Mouse (Mus musculus): ENCODE data around the gene Atxn1. TPM values are rescaled to one million over a fixed set of nuclear protein-coding genes. Genes with fewer than 3 reads are reported as not detected.
A peak's percentile ranks its signal among the peaks of the same experiment; 100 is the strongest.

Gene Atxn1
- polyA plus RNA-seq, 1 experiment from 2014 or later = 1.7 TPM

GRCm38 (mm10) chr13:45582294-45582693, 382.5 kb downstream of the Atxn1 start:
- Histone ChIP-seq H3K9me3 (replicated peaks) (no peaks in the 10 kb centered on the region), H3K36me3 (no peaks in the 10 kb centered on the region), H3K9ac (no peak overlapping the region), H3K4me2 (no peak overlapping the region), H3K4me1 (no peaks in the 10 kb centered on the region), H3K4me3 (no peak overlapping the region), H3K27ac (no peak overlapping the region), H3K27me3 (replicated peaks) (no peaks in the 10 kb centered on the region)
- 82% methylated on average over 12 of the region's 12 CpGs for WGBS (ENCODE audit: insufficient replicate concordance)
- no peak for ATAC-seq

GRCm38 (mm10) chr13:45579751-45580150, 385.1 kb downstream of the Atxn1 start:
- ATAC-seq = no peak
- WGBS (ENCODE audit: insufficient replicate concordance) = 70% methylated on average over 3 of the region's 3 CpGs
- Histone ChIP-seq H3K9ac (no peak overlapping the region), H3K4me2 (no peak overlapping the region), H3K4me3 (no peak overlapping the region), H3K36me3 (no peaks in the 10 kb centered on the region), H3K27ac (no peak overlapping the region), H3K4me1 (no peaks in the 10 kb centered on the region), H3K27me3 (replicated peaks) (no peaks in the 10 kb centered on the region), H3K9me3 (replicated peaks) (no peaks in the 10 kb centered on the region)

- Histone ChIP-seq H3K9ac (no peak overlapping the region), H3K9me3 (replicated peaks) (no peaks in the 10 kb centered on the region), H3K4me1 (no peaks in the 10 kb centered on the region), H3K36me3 (no peaks in the 10 kb centered on the region), H3K27ac (no peak overlapping the region), H3K4me3 (no peak overlapping the region), H3K27me3 (replicated peaks) (no peaks in the 10 kb centered on the region), H3K4me2 (no peak overlapping the region)
- 38% methylated on average over 2 of the region's 2 CpGs for WGBS (ENCODE audit: insufficient replicate concordance)
- ATAC-seq = no peak
Observed at GRCm38 (mm10) chr13:45577784-45578183, 387.0 kb downstream of the Atxn1 start.

GRCm38 (mm10) chr13:45577366-45577765, 387.4 kb downstream of the Atxn1 start:
- Histone ChIP-seq H3K9ac (no peak overlapping the region), H3K27me3 (replicated peaks) (no peaks in the 10 kb centered on the region), H3K4me3 (no peak overlapping the region), H3K36me3 (no peaks in the 10 kb centered on the region), H3K27ac (no peak overlapping the region), H3K4me2 (no peak overlapping the region), H3K9me3 (replicated peaks) (no peaks in the 10 kb centered on the region), H3K4me1 (peaks cover 4% of the 10 kb centered on the region)
- 61% methylated on average over 5 of the region's 5 CpGs for WGBS (ENCODE audit: insufficient replicate concordance)
- ATAC-seq = no peak

- H3K4me2 ChIP-seq = no peak overlapping the region
- ATAC-seq = no peak
- WGBS (ENCODE audit: insufficient replicate concordance) = 74% methylated on average over 4 of the region's 4 CpGs
Observed at GRCm38 (mm10) chr13:45576185-45576584, 388.6 kb downstream of the Atxn1 start.

DNA sequence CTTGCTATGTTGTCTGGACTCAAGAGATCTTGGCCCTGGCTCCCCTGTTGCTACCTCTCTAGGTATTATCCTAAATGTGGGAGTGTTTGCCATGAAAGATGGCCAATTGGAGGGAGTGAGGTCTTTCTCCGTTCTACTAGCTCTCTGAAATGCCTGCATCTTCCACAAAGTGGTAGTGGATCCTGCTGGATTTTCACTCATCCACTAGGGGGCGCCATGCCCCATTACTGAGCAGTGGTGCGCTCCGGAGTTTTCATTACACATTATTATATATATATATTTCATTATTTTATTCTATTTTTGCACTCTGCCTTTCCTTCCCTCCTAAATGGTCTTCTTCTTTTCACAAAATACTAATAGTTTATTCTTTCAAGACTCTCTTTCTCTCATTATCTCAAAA, 392.0 kb downstream of the Atxn1 start:
- Histone ChIP-seq H3K9me3 (replicated peaks) (no peaks in the 10 kb centered on the region), H3K4me3 (no peak overlapping the region), H3K27me3 (replicated peaks) (no peaks in the 10 kb centered on the region), H3K36me3 (0 out of 2 replicates have a peak, but pooled peaks cover 4% of the 10 kb centered on the region), H3K4me2 (no peak overlapping the region), H3K4me1 (peaks cover 14% of the 10 kb centered on the region), H3K9ac (no peak overlapping the region), H3K27ac (0 out of 2 replicates have a peak overlapping the region, but pooled peaks have one; percentile 10)
- 23% methylated on average over 4 of the region's 4 CpGs for WGBS (ENCODE audit: insufficient replicate concordance)
- no peak for ATAC-seq

More at GRCm38 (mm10) chr13:45576185-45576584, 388.6 kb downstream of the Atxn1 start:
- H3K4me1 ChIP-seq = peaks cover 14% of the 10 kb centered on the region
- H3K4me3 ChIP-seq = no peak overlapping the region
- H3K9ac ChIP-seq = no peak overlapping the region
- H3K9me3 ChIP-seq (replicated peaks) = no peaks in the 10 kb centered on the region
- no peaks in the 10 kb centered on the region for H3K36me3 ChIP-seq
- H3K27ac ChIP-seq = no peak overlapping the region
- H3K27me3 ChIP-seq (replicated peaks) = no peaks in the 10 kb centered on the region

GRCm38 (mm10) chr13:45571795-45572262, 393.0 kb downstream of the Atxn1 start:
- no peak overlapping the region; the same call in 1 of the 2 replicates for H3K27ac ChIP-seq
- peaks cover 14% of the 10 kb centered on the region; the same call in 1 of the 2 replicates for H3K36me3 ChIP-seq
- peaks cover 14% of the 10 kb centered on the region for H3K4me1 ChIP-seq
- 4% methylated on average over 6 of the region's 6 CpGs for WGBS (ENCODE audit: insufficient replicate concordance)
- H3K9me3 ChIP-seq (replicated peaks) = no peaks in the 10 kb centered on the region
- H3K27me3 ChIP-seq (replicated peaks) = no peaks in the 10 kb centered on the region
- H3K4me2 ChIP-seq = peak overlapping the region; percentile 45
- H3K9ac ChIP-seq = peak overlapping the region; percentile 36; the same call in 1 of the 2 replicates
- no peak overlapping the region for H3K4me3 ChIP-seq
- peak; percentile 78 for ATAC-seq

DNA sequence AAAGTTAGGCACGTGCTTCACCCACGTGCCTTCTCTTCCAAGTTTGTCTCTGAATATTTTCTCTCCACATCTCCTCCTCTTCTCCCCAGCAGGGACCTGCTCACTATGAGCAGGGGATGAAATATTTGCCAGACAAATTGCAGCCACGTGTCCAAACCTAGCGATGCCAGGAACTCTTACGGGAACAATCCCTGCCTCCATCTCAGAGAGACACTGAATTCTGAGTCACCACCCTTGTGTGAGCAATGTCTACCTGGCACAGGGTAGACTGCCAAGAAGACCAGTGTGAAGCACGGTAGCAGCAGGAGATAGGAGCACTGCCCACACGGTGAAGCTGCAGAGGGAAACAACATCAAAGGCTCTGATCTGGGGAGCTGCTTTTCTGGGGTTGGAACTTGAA, 394.9 kb downstream of the Atxn1 start:
- ATAC-seq = no peak
- H3K36me3 ChIP-seq = peaks cover 17% of the 10 kb centered on the region; the same call in 1 of the 2 replicates
- no peak overlapping the region for H3K27ac ChIP-seq
- no peak overlapping the region for H3K4me2 ChIP-seq
- H3K4me3 ChIP-seq = no peak overlapping the region
- H3K27me3 ChIP-seq (replicated peaks) = no peaks in the 10 kb centered on the region
- WGBS (ENCODE audit: insufficient replicate concordance) = 68% methylated on average over 7 of the region's 7 CpGs
- H3K9me3 ChIP-seq (replicated peaks) = no peaks in the 10 kb centered on the region
- no peak overlapping the region for H3K9ac ChIP-seq
- peaks cover 14% of the 10 kb centered on the region for H3K4me1 ChIP-seq

DNA sequence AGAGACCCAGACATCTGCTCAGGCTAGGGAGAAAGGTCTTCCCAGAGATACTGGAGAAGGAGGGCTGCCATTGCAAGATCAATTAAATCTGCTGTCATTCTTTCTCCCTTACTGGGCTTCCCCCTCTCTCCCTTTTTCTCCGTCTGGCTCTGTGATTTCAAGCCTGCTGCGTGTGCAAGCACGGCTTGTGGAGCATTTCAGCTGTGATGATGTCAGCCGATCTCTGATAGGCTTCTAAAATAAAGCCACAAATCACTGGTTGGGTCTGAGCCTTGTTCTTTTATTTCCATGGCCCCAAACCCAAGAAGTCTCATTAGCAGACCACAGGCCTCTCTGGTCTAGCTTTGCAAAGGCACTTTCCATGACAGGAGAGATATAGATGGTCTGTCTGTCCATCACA, 399.9 kb downstream of the Atxn1 start:
- ATAC-seq = no peak
- WGBS (ENCODE audit: insufficient replicate concordance) = 64% methylated on average over 4 of the region's 4 CpGs

DNA sequence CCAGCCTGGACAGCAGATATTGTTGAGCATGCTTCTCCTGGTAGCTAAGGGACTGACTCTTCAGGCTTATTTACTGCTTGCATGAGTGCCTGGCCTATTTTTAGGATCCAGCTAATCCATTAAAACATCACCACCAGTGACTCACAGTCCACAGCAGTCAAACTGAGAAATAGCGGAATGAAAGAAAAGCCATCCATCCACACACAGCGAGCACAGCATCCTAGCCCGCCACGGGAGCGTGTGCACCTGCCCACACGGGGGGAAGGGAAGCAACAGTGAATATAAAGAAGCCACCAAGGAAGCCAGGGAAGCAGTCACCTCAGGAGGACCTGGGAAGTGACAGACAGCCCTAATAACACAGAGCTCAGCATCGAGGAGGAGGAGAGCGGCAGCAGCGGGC, 402.8 kb downstream of the Atxn1 start:
- Histone ChIP-seq H3K4me2 (no peak overlapping the region), H3K9ac (no peak overlapping the region), H3K4me1 (peaks cover 29% of the 10 kb centered on the region), H3K9me3 (replicated peaks) (no peaks in the 10 kb centered on the region), H3K27me3 (replicated peaks) (no peaks in the 10 kb centered on the region), H3K4me3 (no peak overlapping the region), H3K27ac (no peak overlapping the region), H3K36me3 (peaks cover 5% of the 10 kb centered on the region; the same call in 1 of the 2 replicates)
- 76% methylated on average over 9 of the region's 9 CpGs for WGBS (ENCODE audit: insufficient replicate concordance)
- ATAC-seq = no peak

More for the DNA sequence above, 399.9 kb downstream of the Atxn1 start:
- H3K4me3 ChIP-seq = no peak overlapping the region
- no peak overlapping the region for H3K4me2 ChIP-seq
- H3K27ac ChIP-seq = no peak overlapping the region
- no peak overlapping the region for H3K9ac ChIP-seq
- H3K9me3 ChIP-seq (replicated peaks) = no peaks in the 10 kb centered on the region
- H3K36me3 ChIP-seq = peaks cover 17% of the 10 kb centered on the region; the same call in 1 of the 2 replicates
- peaks cover 4% of the 10 kb centered on the region for H3K4me1 ChIP-seq
- H3K27me3 ChIP-seq (replicated peaks) = no peaks in the 10 kb centered on the region

- no peak for ATAC-seq
- Histone ChIP-seq H3K4me1 (peaks cover 29% of the 10 kb centered on the region), H3K9ac (no peak overlapping the region), H3K4me3 (no peak overlapping the region), H3K27me3 (replicated peaks) (no peaks in the 10 kb centered on the region), H3K4me2 (no peak overlapping the region), H3K36me3 (no peaks in the 10 kb centered on the region), H3K27ac (no peak overlapping the region), H3K9me3 (replicated peaks) (no peaks in the 10 kb centered on the region)
- WGBS (ENCODE audit: insufficient replicate concordance) = 63% methylated on average over 7 of the region's 7 CpGs
Observed at GRCm38 (mm10) chr13:45560543-45560942, 404.3 kb downstream of the Atxn1 start.

DNA sequence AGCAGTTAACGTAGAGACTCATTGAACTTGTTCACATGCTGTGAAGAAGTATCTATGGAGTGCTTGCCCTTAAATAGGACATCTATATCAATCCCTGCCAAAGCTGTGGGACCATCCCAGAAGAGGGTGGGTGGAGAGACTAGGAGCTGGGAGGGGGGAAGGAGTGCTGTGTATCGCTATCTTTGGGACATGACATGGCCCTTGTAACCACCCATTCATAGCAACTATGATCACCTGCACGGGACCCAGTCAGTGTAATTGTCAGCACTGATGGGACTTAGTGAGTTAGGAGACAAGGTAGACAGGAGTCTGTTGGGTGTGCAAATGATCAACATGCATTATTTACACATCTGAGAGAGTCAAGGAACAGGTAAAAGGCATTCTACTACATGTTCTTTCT, 405.6 kb downstream of the Atxn1 start:
- H3K27me3 ChIP-seq (replicated peaks) = no peaks in the 10 kb centered on the region
- H3K9me3 ChIP-seq (replicated peaks) = no peaks in the 10 kb centered on the region
- WGBS (ENCODE audit: insufficient replicate concordance) = 84% methylated on average over 3 of the region's 3 CpGs
- no peak for ATAC-seq
- no peak overlapping the region for H3K4me3 ChIP-seq
- no peaks in the 10 kb centered on the region for H3K36me3 ChIP-seq
- no peak overlapping the region for H3K9ac ChIP-seq
- peaks cover 29% of the 10 kb centered on the region for H3K4me1 ChIP-seq
- H3K4me2 ChIP-seq = no peak overlapping the region
- no peak overlapping the region for H3K27ac ChIP-seq

GRCm38 (mm10) chr13:45558367-45558766, 406.4 kb downstream of the Atxn1 start:
- peak; percentile 77 for ATAC-seq
- H3K36me3 ChIP-seq = peaks cover 5% of the 10 kb centered on the region
- no peaks in the 10 kb centered on the region for H3K27me3 ChIP-seq (replicated peaks)
- no peaks in the 10 kb centered on the region for H3K9me3 ChIP-seq (replicated peaks)
- H3K27ac ChIP-seq = 0 out of 2 replicates have a peak overlapping the region, but pooled peaks have one; percentile 42
- WGBS (ENCODE audit: insufficient replicate concordance) = 41% methylated on average over 4 of the region's 4 CpGs
- H3K4me2 ChIP-seq = no peak overlapping the region
- peaks cover 37% of the 10 kb centered on the region for H3K4me1 ChIP-seq
- no peak overlapping the region for H3K9ac ChIP-seq
- H3K4me3 ChIP-seq = no peak overlapping the region
